Mouse (Mus musculus) heart, postnatal 14 days (tissue): Measurements from ENCODE around the gene Acp7. TPM values are rescaled to one million over a fixed set of nuclear protein-coding genes. Genes with fewer than 3 reads are reported as not detected.
"Not testable (repeated sequence)": the region's sequence is repeated elsewhere in the genome, so short reads cannot be mapped to it uniquely, and the experiment has no call there.

ENCODE experiments used
- DNase-seq, 2 experiments: peaks; one replicate each; pipeline ENCODE4 v3.0.0; 2021 to 2022
- intact Hi-C: fragments of 180-260 bp; cut with DNase I; formaldehyde crosslinking; loops from one replicate; pipeline ENCODE4 v1.15.1; 2025
- long read RNA-seq, 2 experiments: library from polyadenylated mRNA; stranded (forward); transcript quantifications; one replicate each; pipeline ENCODE4 v2.0.0; 2021
- total RNA-seq, 2 experiments: library from RNA; stranded (reverse); gene quantifications; 2 replicates each; pipeline ENCODE4 v1.2.3; 2021

Acp7 gene
- total RNA-seq: not detected
- long read RNA-seq, experiment 1: 0 reads
- long read RNA-seq, experiment 2: 0 reads

- no peak for DNase-seq
- intact Hi-C loops: no loop called here
Measured at GRCm38 (mm10) chr7:28631073-28631472, at the start of gene Acp7. Gene Acp7 (minus strand): TSS chr7:28631332.

- no peak for DNase-seq
- intact Hi-C loops: no loop called here
Measured at GRCm38 (mm10) chr7:28677624-28678023, 46.5 kb upstream of the Acp7 start.

- intact Hi-C loops: no loop called here
Measured at GRCm38 (mm10) chr7:28676811-28677541, 45.8 kb upstream of the Acp7 start.

GRCm38 (mm10) chr7:28675746-28676145 is 44.6 kb upstream of the Acp7 start:
- intact Hi-C loops: no loop called here
- DNase-seq: peak; percentile 6 to 23

More at GRCm38 (mm10) chr7:28676811-28677541, 45.8 kb upstream of the Acp7 start:
- DNase-seq: no peak

DNA sequence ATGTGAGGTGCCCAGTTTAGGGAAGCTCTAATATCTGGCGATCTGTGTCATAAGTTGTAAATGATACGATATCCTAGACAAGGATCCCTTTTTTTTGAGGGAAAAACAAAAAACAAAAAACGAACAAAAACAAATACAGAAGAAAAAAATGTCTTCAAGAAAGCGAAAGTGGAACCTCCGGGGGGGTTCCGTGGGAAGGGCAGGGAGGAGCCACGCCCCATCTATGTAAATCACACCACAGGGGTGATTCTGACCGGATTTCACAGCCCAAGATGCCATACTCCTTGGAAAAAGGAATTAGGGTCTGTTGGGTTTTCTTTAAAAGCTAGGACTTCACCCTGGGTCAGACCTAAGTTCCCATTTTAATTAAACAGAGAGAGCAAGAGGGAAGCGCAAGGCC is 43.9 kb upstream of the Acp7 start:
- intact Hi-C loops: no loop called here
- DNase-seq: no peak

- intact Hi-C loops, DNase-seq: not testable (repeated sequence)
Measured at GRCm38 (mm10) chr7:28672786-28673185, 41.7 kb upstream of the Acp7 start.

GRCm38 (mm10) chr7:28672276-28672675 is 41.1 kb upstream of the Acp7 start:
- intact Hi-C loops: no loop called here
- no peak for DNase-seq

DNA sequence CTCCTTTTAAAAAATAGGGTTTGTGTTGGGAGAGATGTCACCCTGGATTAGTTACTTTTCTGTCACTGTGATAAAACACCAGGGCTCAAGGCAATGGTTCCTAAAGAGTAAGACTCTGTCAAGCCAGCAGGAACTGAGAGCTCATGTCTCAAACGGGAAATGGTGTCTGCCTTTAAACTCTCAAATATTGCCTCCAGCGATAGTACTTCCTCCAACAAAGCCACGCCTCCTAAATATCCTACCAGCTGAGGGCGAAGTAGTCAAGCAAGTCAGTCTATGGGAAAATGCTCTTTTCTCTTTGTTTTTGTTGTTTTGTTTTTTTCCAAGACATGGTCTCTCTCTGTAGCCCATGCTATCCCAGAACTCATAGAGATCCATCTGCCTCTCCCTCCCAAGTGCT is 40.0 kb upstream of the Acp7 start:
- DNase-seq: no peak
- intact Hi-C loops: no loop called here

DNA sequence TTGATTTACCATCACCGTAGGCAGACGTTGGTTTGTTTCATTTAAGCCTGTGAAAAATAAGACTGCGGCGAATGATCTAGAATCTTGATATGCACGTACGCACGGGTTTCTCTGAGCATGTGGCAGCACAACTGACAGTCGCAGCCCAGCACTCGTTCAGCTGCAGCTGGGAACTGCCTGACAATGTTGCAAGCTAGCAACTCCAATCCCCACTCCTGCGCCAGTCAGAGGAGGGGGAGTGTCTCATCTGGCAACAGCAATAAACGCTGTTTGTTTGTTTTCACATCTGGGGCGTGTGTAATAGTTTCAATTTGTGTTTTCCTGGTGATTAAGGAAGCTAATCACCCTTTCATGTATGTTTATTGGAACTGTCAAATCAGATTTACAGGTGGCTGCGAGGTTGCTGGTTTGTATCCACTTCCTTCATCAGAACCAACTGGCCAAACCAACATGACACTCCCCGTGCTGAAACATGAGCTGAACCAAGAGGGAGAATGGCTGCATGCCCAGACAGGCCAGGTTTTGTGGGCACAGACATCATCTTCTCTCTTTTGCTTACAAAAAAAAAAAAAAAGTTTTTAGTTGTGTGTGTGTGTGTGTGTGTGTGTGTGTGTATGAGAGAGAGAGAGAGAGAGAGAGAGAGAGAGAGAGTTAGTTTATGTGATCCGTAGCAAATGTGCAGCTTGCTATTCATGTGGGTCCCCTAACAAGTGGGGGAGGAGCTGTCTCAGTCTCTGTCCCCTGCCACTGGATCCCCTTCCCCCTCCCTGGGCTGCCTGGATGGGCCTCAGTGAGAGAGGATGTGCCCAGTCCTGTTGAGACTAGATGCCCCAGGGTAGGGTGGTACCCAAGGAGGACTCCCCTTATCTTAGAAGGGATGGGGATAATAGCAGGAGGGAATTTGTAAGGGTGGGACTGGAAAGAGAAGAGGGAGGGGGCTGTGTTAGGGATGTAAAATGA is 34.8 kb upstream of the Acp7 start:
- intact Hi-C loops: no loop called here
- no peak for DNase-seq

DNA sequence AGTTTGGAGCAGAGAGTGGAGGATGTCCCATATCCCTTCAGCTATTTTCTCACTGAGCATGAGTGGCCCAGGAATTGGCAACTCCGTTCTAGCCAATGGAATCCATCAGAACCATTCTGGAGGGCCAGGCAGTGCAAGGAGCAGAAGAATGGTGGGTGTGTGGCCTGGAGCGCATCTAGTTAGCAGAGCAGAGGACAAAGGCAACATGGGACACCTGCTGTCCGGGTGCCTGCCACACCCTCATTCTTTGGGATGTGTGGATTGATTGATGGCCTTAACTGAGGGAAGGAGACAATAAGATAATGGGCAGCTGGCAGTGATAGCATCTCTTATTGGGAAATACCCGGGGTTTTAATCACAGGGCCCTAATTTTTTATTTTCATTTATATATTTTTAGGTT is 25.3 kb upstream of the Acp7 start:
- intact Hi-C loops: no loop called here
- DNase-seq: no peak

DNA sequence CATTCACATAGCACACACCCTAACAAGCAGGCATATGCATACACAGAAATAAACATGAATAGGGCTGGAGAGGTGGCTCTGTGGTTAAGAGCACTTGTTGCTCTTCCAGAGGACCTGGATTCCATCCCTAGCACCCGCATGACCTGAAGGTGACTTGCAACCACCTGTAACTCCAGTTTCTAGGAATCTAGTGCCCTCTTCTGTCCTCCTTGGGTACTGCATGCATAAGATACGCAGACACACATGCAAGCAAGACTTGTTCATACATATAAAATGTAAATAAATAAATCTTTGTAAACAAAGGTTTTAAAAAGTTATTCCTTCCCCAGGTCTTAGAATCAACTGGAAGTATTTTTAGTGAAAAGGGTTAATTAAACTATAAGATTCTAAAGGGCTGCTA is 20.0 kb upstream of the Acp7 start:
- DNase-seq: no peak
- intact Hi-C loops: no loop called here

DNA sequence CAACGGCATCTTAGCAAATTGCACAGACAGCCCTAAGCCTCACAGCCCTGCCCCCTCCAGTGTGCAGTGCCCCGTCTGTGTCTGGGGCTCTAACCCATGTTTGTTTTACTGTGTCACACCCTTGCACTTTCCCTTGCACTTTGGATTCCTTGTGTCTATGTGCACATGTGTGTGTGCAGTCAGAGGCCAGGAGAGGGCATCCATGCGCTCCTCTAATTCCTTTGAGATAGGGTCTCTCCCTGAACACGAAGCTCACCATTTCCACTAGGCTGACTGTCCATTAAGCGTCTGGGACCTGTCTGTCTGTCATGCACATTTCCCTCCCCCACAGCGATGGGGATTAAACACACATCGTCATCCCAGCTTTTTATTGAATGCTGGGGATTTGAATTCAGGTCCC is 15.9 kb upstream of the Acp7 start:
- intact Hi-C loops: no loop called here
- no peak for DNase-seq

GRCm38 (mm10) chr7:28645947-28646475 is 14.9 kb upstream of the Acp7 start:
- no peak for DNase-seq
- intact Hi-C loops: no loop called here

DNA sequence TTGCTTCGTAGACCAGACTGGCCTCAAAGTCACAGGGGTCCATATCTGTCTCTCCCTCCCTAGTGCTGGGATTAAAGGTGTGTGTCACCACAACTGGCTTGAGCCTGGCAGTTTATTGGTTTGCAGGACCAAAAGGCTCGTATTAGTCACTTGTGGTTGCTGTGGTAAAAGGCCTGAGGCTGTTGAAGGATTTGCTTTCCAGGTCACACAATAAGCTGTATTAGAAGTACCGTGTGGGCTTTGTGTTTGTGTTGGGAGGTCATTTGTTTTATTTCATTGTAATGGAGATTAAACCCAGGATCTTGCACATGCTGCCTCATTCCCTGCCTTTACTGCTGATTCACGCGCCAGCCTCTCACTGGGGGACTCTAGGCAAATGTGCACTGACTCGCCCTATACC is 14.2 kb upstream of the Acp7 start:
- DNase-seq: no peak
- intact Hi-C loops: no loop called here

DNA sequence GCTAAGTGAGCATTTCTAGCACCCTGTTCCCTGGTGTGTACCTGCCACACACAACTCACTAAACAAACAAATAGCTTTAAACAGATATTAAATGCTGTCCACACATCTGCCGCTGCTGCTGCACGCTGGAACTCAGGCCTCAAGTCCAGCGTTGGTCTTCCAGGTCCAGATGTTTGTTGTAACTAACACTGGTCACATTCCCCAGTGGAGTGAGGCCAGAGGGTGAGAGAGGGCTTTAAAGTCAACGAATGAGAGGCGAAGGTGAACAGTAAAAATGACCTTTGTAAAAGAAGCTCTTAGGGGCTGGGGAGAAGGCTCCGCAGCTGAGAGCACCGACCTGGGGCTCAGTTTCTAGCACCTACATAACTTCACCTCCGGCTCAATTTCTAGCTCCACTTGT is 10.4 kb upstream of the Acp7 start:
- no peak for DNase-seq
- intact Hi-C loops: no loop called here

- DNase-seq: no peak
- intact Hi-C loops: no loop called here
Measured at GRCm38 (mm10) chr7:28637511-28637910, 6.4 kb upstream of the Acp7 start.

DNA sequence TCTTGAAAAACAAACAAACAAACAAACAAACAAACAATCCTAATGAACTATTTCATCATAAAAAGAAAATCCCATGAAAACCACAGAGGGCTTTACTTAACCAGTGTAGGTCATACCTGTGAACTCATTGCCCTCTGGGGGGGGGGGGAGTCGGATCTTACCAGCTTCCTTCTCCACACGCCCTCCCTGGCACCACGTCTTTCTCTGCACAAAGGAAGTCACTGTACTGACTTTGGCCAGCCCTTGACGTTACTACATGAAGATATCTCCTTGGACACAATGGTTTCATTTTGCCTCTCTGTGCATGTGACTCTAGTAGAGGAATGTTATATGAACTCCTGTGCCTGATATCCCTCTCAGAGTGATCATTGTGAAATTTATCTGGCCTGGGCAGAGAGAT is 3.0 kb upstream of the Acp7 start:
- intact Hi-C loops: no loop called here

GRCm38 (mm10) chr7:28624791-28625190 is 6.3 kb downstream of the Acp7 start:
- DNase-seq: no peak
- intact Hi-C loops: no loop called here

More for the DNA sequence above, 3.0 kb upstream of the Acp7 start:
- no peak for DNase-seq

- no peak for DNase-seq
- intact Hi-C loops: no loop called here
Measured at GRCm38 (mm10) chr7:28619098-28619715, 11.9 kb downstream of the Acp7 start.

DNA sequence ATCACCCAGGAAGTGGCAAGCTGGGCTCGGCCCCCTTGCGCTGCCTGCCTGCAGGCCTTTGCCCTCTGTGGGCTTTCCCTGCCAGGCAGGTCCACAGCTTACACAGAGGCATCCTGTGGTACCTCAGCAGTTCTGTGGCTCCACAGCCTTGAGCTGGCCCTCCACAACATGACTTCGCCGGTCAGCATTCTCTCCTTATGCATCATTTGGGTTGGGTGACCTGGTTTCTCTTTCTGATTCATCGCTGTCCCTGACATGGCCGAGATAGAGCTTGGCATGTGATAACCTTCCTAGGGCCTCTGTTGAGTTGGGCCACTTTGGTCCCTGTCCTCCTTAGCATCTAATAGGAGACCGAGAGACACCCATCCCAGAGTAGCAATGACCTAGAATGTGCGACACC is 25.2 kb downstream of the Acp7 start:
- DNase-seq: no peak
- intact Hi-C loops: no loop called here

DNA sequence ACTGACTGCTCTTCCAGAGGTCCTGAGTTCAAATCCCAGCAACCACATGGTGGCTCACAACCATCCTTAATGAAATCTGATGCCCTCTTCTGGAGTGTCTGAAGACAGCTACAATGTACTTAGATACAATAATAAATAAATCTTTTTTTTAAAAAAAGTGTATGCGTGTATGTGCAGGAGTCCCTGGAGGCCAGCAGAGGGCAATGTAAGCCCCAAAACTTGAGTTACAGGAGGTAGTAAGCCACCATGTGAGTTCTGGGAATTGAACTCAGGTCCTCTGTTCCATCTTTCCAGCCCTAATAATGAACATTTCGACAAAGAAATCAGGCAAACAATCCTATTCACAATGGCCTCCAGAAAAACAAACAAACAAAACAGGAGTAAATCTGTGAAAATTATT is 27.3 kb downstream of the Acp7 start:
- intact Hi-C loops: loop anchor here (5.0 kb wide), 1 partner anchor 111 kb away; no protein-coding TSS in a partner anchor
- DNase-seq: not testable (repeated sequence)
